Mouse (Mus musculus) urinary bladder, postnatal 36 days (tissue): ENCODE data around the gene Car14.
A peak's percentile ranks its signal among the peaks of the same experiment; 100 is the strongest.
"Not testable (repeated sequence)": the region's sequence is repeated elsewhere in the genome, so short reads cannot be mapped to it uniquely, and the experiment has no call there.

Source experiments
- DNase-seq, 2 experiments: peaks; one replicate each; pipeline ENCODE4 v3.0.0; 2022; ENCODE audit warnings: low spot score in 2 of 2, mixed read lengths in 1 of 2

Car14 gene

DNA sequence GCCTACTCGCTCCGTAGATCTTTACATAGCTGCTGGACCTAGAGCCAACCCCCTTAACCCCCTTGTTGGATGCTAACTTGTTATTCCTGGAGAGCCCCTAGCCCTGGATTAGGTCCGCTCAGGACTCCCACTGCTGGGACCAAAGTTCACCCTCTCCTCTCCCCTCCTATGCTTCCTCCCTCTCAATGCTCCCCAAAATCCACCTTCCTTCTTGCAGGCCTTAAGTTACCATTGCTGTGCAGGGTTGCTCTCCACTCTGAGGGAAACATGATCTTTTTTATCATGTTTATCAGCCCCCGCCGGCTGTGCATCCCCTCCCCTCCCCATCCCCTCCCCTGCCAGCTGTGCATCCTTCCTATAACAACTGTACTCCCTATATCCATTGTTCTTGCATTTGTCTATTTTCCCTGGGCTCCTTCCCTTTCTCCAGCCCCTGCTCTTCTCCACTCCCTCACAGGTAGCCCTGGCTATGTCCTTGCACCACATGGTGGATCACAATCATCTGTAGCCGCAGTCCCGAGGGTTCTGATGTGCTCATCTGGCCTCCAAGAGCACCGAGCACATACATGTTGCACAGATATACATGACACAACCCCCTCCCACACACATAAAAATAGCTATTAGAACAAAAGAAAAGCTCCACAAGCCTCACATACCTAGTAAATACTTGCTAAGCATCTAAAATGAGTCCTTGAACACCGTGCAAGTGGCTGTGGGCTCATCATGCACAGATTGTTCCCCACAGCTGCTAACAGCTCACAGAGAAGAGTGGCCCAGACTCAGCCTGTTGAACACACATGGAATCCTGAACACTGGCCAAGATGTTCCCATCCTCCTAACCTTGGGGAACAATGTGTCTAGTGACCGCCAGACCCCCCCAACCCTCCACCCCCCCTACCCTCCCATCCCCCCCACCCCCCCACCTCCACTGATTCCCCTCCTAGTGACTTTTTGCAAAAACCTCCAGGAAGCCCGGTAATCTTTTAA is 12.1 kb downstream of the Car14 start:
- no peak for DNase-seq

DNA sequence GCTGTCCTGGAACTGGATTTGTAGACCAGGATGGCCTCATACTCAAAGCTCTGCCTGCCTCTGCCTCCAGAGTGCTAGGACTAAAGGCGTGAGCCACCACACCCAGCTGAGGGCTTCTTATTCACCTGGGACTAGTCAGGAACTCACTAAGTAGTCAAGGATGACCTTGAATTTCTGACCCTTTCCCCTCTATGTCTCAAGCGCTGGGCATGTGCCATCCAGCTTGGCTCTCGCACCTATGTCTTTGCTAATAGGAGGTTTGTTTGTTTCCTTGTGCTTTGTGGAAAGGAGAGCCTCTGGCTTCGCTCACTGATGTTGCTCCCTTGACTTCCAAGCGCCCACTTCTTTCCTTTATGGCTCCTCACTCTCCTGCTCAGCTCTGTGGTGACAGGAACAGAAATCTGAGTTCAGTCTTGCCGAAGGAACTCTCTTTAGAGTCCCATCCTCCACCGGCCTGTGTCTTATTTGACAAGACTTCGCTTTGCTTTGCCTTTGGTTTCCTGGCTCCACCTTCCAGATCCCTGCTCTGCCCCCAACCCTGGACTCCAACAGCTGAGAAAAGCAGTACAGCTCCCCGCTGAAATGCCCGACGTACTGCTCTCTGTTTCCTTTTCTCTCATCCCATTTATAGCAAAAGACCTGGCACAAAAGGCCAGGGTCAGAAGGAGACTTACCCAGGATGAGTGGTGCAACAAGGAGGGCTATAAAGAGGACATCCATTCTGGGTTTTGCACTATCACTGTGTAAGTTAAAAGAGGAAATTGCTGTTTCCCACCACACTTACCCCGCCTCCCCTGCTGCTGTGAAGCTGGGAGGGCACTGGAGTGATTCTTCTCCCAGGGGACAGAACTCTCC is 13.1 kb downstream of the Car14 start, which contains the start of gene BC028528:
Gene BC028528, minus strand, starts transcription at position 795 of the 855 bp plus-strand sequence.
- peak in 1 of 2 experiments; percentile 31 for DNase-seq

- DNase-seq, result no peak
Measured at GRCm38 (mm10) chr3:95889664-95890063, 14.8 kb downstream of the Car14 start.

DNA sequence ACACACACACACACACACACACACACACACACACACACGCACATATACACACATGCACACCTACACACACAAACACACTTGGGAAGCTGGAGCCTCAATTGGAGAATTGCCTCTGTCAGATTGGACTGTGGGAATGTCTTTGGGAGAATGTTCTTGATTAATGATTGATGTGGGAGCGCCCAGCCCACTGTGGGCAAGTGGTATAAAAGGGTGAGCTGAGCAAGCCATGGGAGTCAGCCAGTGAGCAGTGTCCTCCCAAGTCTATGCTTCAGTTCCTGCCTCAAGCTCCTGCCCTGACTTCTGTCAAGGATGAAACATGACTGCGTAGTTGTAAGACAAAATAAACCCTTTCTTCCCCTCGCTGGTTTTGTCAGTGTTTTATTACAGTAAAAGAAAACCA is 16.9 kb downstream of the Car14 start:
- DNase-seq, result no peak

DNA sequence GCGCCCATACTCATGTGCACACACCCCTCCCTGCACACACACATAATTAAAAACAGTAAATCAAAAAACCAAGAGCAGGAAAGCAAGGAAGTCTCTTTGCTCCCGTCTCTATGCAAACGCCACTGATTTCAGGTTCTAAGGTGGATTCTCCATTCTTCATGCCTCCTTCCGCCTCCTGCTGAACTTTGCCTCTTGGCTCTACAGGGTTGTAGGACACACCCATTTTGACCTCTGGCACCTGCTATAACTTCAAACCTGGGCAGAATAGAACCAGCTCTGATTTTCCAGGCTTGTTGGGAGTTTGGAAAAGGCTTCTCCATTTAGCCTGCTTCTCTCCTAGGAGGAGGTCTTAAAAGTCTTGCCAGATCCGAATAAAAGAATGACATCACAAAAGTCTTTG is 20.1 kb downstream of the Car14 start:
- no peak for DNase-seq

DNA sequence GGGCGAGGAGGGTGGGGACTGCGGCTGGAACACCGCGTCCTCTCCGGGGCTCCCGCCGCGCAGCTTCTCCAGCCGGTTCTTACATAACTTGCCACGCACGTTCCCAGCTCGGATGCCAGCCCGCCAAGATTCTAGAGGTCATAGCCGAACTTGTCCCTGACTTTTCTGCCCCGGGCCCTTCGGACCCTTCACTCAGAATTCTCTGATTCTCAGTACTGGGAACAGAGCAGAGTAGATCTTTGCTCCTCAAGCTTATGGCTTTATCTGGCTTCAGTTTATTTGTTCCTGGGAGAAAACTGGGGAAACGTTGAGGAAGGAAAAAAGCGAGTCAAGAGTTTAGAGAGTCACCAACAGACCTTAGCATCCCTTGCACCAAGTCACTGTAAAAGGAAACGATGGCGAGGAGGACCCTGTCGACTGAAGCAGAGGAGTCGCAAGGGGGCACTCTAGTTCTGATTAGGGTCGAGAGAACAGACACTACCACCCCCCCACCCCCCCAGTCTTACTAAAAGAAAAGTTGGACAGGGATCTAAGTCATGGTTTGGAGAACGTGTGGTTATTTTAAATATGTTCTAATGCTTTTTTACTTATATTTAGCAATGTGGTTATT is 21.6 kb downstream of the Car14 start:
- DNase-seq, result peak; percentile 49 to 67

- DNase-seq, result peak; percentile 86 to 96
Measured at GRCm38 (mm10) chr3:95881979-95882815, 22.3 kb downstream of the Car14 start, which contains the start of gene Ciart. TSS of gene Ciart (minus strand) at chr3:95882251.

- no peak for DNase-seq
Measured at GRCm38 (mm10) chr3:95879063-95879462, 25.4 kb downstream of the Car14 start.

GRCm38 (mm10) chr3:95872048-95872447 is 32.4 kb downstream of the Car14 start:
- DNase-seq, result no peak

DNA sequence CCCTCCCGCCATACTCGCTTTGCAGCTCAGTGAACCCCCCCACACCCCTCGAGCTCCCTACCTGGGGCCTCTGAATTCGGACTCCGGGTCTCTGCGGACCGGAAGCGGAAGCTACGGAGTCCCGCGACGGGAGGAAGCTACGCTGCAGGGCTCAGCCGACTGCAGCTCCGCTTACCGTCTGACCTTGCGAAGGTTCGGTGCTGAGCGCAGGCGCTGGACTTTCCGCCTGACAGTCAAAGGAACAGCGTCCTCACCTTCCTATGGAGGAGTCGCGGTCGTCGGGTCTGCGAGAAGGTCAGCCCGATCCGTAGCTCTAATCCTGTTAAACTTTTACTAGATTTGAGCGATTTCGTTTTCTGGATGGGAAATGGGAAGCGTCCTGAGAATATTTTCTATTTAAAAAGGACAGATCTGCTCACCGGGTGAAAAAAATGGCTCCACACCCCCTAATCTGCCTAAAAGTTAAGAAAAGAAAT is 33.1 kb downstream of the Car14 start, which contains the start of gene Mrps21:
Gene Mrps21, minus strand, starts transcription at position 128 of the 476 bp plus-strand sequence.
- peak; percentile 77 to 86 for DNase-seq

GRCm38 (mm10) chr3:95870976-95871375 is 33.5 kb downstream of the Car14 start:
- DNase-seq, result no peak

DNA sequence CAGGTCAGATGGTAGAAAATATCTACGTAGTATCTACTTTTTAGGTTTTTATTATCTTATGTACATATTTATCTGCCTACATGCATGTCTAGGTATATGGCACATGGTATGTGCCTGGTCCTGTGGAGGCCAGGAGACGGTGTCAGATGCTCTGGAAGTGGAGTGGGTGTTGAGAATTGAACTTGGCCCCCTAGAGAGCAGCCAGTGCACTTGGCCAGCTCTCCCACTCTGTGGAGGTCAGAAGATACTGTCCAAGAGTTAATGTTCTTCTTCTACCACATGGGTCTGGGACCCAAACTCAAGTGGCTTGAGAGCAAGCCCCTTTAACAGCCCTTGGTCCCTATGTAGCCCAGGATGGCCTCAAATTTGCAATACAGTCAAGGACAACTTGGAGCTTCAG is 37.1 kb downstream of the Car14 start:
- DNase-seq, result no peak

DNA sequence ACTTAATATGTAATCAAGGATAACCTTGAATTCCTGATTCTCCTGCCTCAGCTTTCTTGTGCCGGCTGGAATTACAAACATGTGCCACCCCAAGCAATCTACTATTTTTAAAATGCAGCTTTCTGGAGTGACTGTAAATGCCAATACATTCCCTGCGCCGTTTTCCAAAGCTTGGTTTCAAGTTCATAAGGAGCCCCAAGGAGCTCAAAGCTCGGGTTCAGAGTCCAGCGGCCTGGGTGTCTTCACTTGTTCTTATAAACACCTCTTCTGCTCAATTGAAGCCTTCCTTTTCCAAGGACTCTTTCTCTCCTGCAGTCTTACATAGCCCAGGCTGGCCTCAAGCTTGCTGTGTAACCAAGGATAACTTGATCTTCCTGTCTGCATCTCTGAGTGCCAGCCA is 38.4 kb downstream of the Car14 start:
- no peak for DNase-seq

- DNase-seq, result no peak
Measured at GRCm38 (mm10) chr3:95865571-95865970, 38.9 kb downstream of the Car14 start.

DNA sequence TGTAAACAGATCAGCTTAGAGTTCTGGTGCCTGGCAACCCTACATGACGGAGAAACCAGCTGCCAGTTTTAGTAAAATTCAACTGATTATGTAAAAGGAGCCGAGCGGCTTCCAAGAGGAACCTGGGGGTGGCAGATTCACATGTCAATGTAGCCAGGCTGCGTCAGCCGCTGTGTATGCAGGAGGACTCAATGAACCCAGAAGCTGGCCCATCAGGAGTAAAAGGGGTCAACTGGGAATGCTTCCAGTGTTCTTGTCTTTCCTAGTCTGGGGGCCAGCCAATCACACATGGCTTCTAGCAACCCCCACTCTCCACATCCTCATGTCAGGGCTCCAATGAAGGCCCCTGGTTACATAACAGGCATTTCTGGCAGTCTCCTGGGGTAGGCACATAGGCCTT is 39.4 kb downstream of the Car14 start:
- DNase-seq, result no peak

DNA sequence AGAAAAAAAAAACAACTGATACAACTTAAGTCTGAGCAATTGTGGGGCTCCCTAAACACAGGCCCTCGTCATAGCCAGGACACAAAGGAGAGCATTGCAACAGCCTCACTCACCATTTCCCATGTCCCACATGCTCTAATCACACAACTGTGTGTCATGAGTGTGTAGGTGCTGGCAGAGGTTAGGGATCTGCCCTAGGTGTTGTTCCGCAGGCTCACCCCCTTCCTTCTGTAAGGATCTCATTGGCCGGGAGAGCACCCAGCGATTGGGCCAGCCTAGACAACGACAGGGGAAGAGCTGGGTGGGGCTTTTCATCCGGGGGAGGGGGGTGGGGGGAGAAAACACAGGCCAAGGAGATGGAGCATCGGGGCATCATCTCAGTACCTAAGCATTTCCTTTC is 40.9 kb downstream of the Car14 start:
- DNase-seq, result no peak

DNA sequence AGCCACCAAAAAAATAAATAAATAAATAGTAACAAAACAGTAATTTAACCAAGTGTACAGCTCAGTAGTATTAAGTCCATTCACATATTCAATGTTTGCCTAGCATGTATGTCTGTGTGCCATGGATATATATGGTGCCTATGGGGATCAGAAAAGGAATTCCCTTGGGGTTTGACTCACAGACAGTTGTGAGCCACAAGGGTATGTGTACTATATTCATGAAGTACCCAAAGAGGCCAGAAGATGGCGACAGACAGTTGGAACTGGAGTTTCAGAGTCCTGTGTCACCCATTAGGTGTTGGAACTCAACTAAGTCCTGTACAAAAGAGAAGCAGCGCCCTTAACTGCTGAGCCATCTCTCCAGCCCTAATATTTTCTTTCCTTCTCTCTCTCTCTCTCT is 42.7 kb downstream of the Car14 start:
- DNase-seq, result peak; percentile 27 to 42

- no peak for DNase-seq
Measured at GRCm38 (mm10) chr3:95861216-95861615, 43.3 kb downstream of the Car14 start.

- no peak for DNase-seq
Measured at GRCm38 (mm10) chr3:95860323-95860722, 44.2 kb downstream of the Car14 start.

GRCm38 (mm10) chr3:95858278-95858677 is 46.2 kb downstream of the Car14 start:
- not testable (repeated sequence) for DNase-seq

DNA sequence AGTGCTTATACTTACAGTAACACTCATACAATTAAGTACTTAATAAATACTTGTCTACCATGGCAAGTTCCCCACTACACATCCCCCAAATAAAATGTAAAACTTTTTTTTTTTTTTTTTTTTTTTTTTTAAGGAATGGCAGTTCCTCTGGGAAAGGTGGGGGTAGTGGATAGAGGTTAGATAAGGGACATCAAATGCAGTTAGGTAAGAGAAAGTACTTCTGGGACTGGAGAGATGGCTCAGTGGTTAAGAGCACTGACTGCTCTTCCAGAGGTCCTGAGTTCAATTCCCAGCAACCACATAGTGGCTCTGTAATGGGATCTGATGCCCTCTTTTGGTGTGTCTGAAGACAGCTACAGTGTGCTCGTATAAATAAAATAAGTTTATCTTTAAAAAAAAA is 47.4 kb downstream of the Car14 start:
- not testable (repeated sequence) for DNase-seq
